14 mouse cellular contexts compared by ENCODE assay signal in the genomic region with DNA sequence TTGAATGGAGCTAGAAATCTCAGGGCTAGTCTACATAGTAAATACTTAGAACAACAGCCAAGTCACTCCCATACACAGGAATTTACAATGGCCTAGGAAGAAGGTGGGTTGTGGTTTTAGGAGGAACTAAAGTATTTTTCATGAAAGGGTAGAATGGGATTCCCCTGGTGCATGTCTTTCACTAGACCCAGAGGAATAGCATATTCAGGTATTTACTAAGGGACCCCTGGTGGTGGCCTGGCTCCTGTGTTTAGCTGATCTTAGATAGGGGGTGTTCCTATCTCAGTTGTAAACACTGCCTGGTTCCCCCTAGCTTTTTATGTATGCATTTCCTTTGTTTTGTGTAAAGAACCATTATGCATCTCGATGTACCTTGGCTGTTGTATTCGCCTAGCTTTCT.
"Had no signal": no experiment of that assay in that cellular context is flagged by ENCODE, and none has a peak within 500 bp of the region (broad histone marks: within the 10 kb centered on the region; RNA-seq: fewer than 3 reads in every experiment).

No protein-coding gene starts in this region.

- DNase-seq: heart, postnatal 10 days; heart, postnatal 14 days; heart, postnatal 36 days; heart, postnatal 4 days; kidney, adult 2 months; kidney, adult 8-10 months; kidney, adult 9 months; kidney, postnatal 10 days; kidney, postnatal 14 days; kidney, postnatal 25 days; kidney, postnatal 36 days; kidney, postnatal 4 days; layer of hippocampus, adult 9-11 months; layer of hippocampus, postnatal 36 days had no signal
